Mouse (Mus musculus): Measurements from ENCODE around the gene Nkx6-1.

DNA sequence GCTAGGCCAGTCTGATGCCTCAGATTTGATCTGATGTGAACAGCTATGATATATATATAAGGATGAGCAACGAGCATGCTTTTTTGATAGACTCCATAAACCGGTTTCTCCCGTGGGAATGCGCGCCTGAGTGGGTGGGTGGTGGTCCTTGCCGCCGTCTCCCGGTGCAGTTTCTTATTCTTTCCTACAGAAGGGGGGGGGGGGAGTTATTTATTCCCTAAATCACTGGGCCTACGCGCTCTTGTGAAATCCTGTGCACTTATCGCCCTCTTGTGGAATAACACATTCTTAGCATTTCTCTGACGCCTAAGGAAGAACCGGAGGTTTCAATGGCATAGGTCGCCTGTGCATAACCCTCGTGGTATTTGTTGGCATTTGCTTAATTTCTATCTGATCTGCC lies 4.6 kb upstream of the Nkx6-1 start:
- TF ChIP-seq FLI1 (IDR thresholded peaks at IDR 0.05; ENCODE audit: low read length) (no peak), GATA1 (IDR thresholded peaks at IDR 0.05; ENCODE audit: borderline replicate concordance, low read length) (no peak)
